In genomic region chr17:86329273-86330075, GRCm38 (mm10) we compare ENCODE assay signal across 7 mouse cellular contexts.
DNase-seq lines count a peak whose midpoint lies in the region; ATAC-seq lines count a peak whose summit lies in the region.

No protein-coding gene starts in this region.

- H3K27me3 ChIP-seq in heart, embryonic 16.5 days (ENCODE audit: control insufficient read depth, insufficient read depth, low read length) = no peaks in the 10 kb centered on the region
- no peaks in the 10 kb centered on the region for H3K27me3 ChIP-seq in liver, embryonic 16.5 days (ENCODE audit: control insufficient read depth, insufficient read depth, low read depth, low read length)

- H3K4me3 ChIP-seq in heart, embryonic 16.5 days (ENCODE audit: low read length) = peak overlapping the region; percentile 22
- H3K4me3 ChIP-seq in liver, embryonic 16.5 days (ENCODE audit: low read depth, low read length) = no peak overlapping the region

- no peaks in the 10 kb centered on the region for H3K9me3 ChIP-seq in heart, embryonic 16.5 days (replicated peaks; ENCODE audit: control insufficient read depth, low read length)
- H3K9me3 ChIP-seq in liver, embryonic 16.5 days (replicated peaks; ENCODE audit: control insufficient read depth, low read length) = no peaks in the 10 kb centered on the region

- H3K27ac ChIP-seq in heart, embryonic 16.5 days (ENCODE audit: low read length) = peak overlapping the region; percentile 62
- H3K27ac ChIP-seq in liver, embryonic 16.5 days (ENCODE audit: low read length) = no peak overlapping the region

- no peaks in the 10 kb centered on the region for H3K36me3 ChIP-seq in heart, embryonic 16.5 days (ENCODE audit: control insufficient read depth, insufficient read depth)
- no peaks in the 10 kb centered on the region for H3K36me3 ChIP-seq in liver, embryonic 16.5 days (ENCODE audit: control insufficient read depth, insufficient read depth)

- H3K4me2 ChIP-seq in heart, embryonic 16.5 days (ENCODE audit: low read depth, low read length) = peak overlapping the region; percentile 52
- H3K4me2 ChIP-seq in liver, embryonic 16.5 days (ENCODE audit: low read depth, low read length) = peak overlapping the region; percentile 34; the same call in 1 of the 2 replicates

- WGBS in heart, embryonic 16.5 days = 31% methylated on average over 16 of the region's 16 CpGs
- WGBS in liver, embryonic 16.5 days (ENCODE audit: insufficient replicate concordance) = 30% methylated on average over 16 of the region's 16 CpGs

- H3K4me1 ChIP-seq in heart, embryonic 16.5 days (ENCODE audit: control insufficient read depth, insufficient read depth, low read length) = peaks cover 42% of the 10 kb centered on the region
- no peaks in the 10 kb centered on the region for H3K4me1 ChIP-seq in liver, embryonic 16.5 days (ENCODE audit: control insufficient read depth, low read depth, low read length)

- peak overlapping the region; percentile 33 for H3K9ac ChIP-seq in heart, embryonic 16.5 days (ENCODE audit: low read length)
- no peak overlapping the region for H3K9ac ChIP-seq in liver, embryonic 16.5 days (ENCODE audit: low read depth, low read length)

- ATAC-seq in CD4-positive, CD25-positive, alpha-beta regulatory T cell, adult 4 months = peak; percentile 62
- ATAC-seq in heart, embryonic 16.5 days (replicated peaks; ENCODE audit: extremely low read depth, insufficient read depth, low FRiP score) = peak; percentile 43; the same call in 1 of the 2 replicates
- ATAC-seq in liver, embryonic 16.5 days (ENCODE audit: low read depth) = no peak

- DNase-seq in CD4-positive helper T cell, adult 2 months (ENCODE audit: low read depth, low spot score) = peak; percentile 36
- DNase-seq in adrenal gland, adult 18-20 months (ENCODE audit: low spot score in 2 of 2) = no peak
- DNase-seq in spleen, postnatal 36 days (ENCODE audit: low spot score in 2 of 2) = no peak
- no peak for DNase-seq in urinary bladder, adult 2 months (ENCODE audit: low spot score)
